Mouse (Mus musculus): ENCODE data around the gene Fhl2.

DNA sequence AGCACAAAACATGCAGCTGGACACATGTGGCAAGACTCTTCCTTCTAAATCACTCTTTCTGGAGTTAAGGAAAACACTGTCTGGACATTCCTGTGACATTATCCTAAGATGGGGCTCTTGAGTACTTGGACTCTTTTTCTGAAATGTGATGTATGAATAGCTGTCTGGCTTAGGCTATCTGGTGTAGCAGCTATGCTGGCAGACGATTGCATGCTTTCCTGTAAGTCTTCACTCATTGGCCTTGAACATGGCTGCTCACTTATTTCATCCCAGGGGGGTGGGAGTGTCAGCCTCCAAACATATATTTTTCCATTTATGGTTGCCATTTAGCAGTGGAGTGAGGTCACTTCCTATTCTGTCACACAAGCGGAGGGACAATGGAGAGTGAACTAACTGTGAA, 42.3 kb downstream of the Fhl2 start:
- no peak for TF ChIP-seq CTCF (IDR thresholded peaks at IDR 0.05; ENCODE audit: low read depth, low read length)
- TF ChIP-seq POLR2A (IDR thresholded peaks at IDR 0.05; ENCODE audit: extremely low read depth, insufficient read depth, low read length) = no peak
